Mouse (Mus musculus) telencephalon, adult 2 months (tissue): ENCODE results near the gene Krtap2-4.
A peak's percentile ranks its signal among the peaks of the same experiment; 100 is the strongest.
"Not testable (repeated sequence)": the region's sequence is repeated elsewhere in the genome, so short reads cannot be mapped to it uniquely, and the experiment has no call there.

Source experiments
- DNase-seq: peaks from one replicate; pipeline ENCODE4 v3.0.0-alpha.2; 2011; ENCODE audit warnings: low read depth, low spot score

Krtap2-4 gene

GRCm38 (mm10) chr11:99614796-99615363 lies at the start of gene Krtap2-4:
Gene Krtap2-4, minus strand, starts transcription at chr11:99614846.
- DNase-seq: no peak

- DNase-seq: no peak
Measured at GRCm38 (mm10) chr11:99662802-99663201, 48.2 kb upstream of the Krtap2-4 start.

- no peak for DNase-seq
Measured at GRCm38 (mm10) chr11:99659256-99659655, 44.6 kb upstream of the Krtap2-4 start.

GRCm38 (mm10) chr11:99658467-99659010 lies 43.9 kb upstream of the Krtap2-4 start, which contains the start of gene Gm11563:
Gene Gm11563, minus strand, starts transcription at chr11:99658960.
- DNase-seq: not testable (repeated sequence)

GRCm38 (mm10) chr11:99657051-99657450 lies 42.4 kb upstream of the Krtap2-4 start:
- no peak for DNase-seq

- no peak for DNase-seq
Measured at GRCm38 (mm10) chr11:99650136-99650535, 35.5 kb upstream of the Krtap2-4 start, which contains the start of gene Gm11555. Gene Gm11555, minus strand, starts transcription at chr11:99650236.

- DNase-seq: peak; percentile 22
Measured at GRCm38 (mm10) chr11:99646444-99646843, 31.8 kb upstream of the Krtap2-4 start.

- no peak for DNase-seq
Measured at GRCm38 (mm10) chr11:99644351-99644750, 29.7 kb upstream of the Krtap2-4 start.

- DNase-seq: not testable (repeated sequence)
Measured at GRCm38 (mm10) chr11:99643635-99644139, 29.0 kb upstream of the Krtap2-4 start, which contains the start of gene Krtap4-7. Gene Krtap4-7, minus strand, starts transcription at chr11:99644089.

GRCm38 (mm10) chr11:99640926-99641325 lies 26.3 kb upstream of the Krtap2-4 start:
- DNase-seq: no peak

GRCm38 (mm10) chr11:99637086-99637485 lies 22.4 kb upstream of the Krtap2-4 start:
- peak; percentile 53 for DNase-seq

- no peak for DNase-seq
Measured at GRCm38 (mm10) chr11:99634653-99635134, 20.0 kb upstream of the Krtap2-4 start, which contains the start of gene Krtap4-2. Gene Krtap4-2, minus strand, starts transcription at chr11:99635084.

- DNase-seq: peak; percentile 68
Measured at GRCm38 (mm10) chr11:99633293-99633692, 18.6 kb upstream of the Krtap2-4 start.

GRCm38 (mm10) chr11:99630890-99631289 lies 16.2 kb upstream of the Krtap2-4 start:
- DNase-seq: no peak

- DNase-seq: no peak
Measured at GRCm38 (mm10) chr11:99628138-99628537, 13.5 kb upstream of the Krtap2-4 start, which contains the start of gene Krtap4-1. Gene Krtap4-1, minus strand, starts transcription at chr11:99628238.

- DNase-seq: no peak
Measured at GRCm38 (mm10) chr11:99620335-99620734, 5.7 kb upstream of the Krtap2-4 start, which contains the start of gene Gm11562. Gene Gm11562, minus strand, starts transcription at chr11:99620435.

GRCm38 (mm10) chr11:99610089-99610488 lies 4.6 kb downstream of the Krtap2-4 start, which contains the start of gene Gm11937:
Gene Gm11937, minus strand, starts transcription at chr11:99610189.
- DNase-seq: not testable (repeated sequence)

GRCm38 (mm10) chr11:99609126-99609525 lies 5.5 kb downstream of the Krtap2-4 start:
- DNase-seq: peak; percentile 61

GRCm38 (mm10) chr11:99603208-99603607 lies 11.4 kb downstream of the Krtap2-4 start, which contains the start of gene Gm11938:
Gene Gm11938, minus strand, starts transcription at chr11:99603308.
- not testable (repeated sequence) for DNase-seq

- not testable (repeated sequence) for DNase-seq
Measured at GRCm38 (mm10) chr11:99597742-99598141, 16.9 kb downstream of the Krtap2-4 start, which contains the start of gene Krtap9-3. Gene Krtap9-3, minus strand, starts transcription at chr11:99598105.

GRCm38 (mm10) chr11:99590981-99591380 lies 23.7 kb downstream of the Krtap2-4 start, which contains the start of gene Krtap1-3:
Gene Krtap1-3, minus strand, starts transcription at chr11:99591339.
- no peak for DNase-seq

GRCm38 (mm10) chr11:99585096-99585495 lies 29.6 kb downstream of the Krtap2-4 start:
- peak; percentile 57 for DNase-seq
